Mouse (Mus musculus) midbrain, postnatal 0 days (tissue): Measurements from ENCODE around the gene Nt5m. TPM values are rescaled to one million over a fixed set of nuclear protein-coding genes. Genes with fewer than 3 reads are reported as not detected.

Experiments
- ATAC-seq: fragments of 200-750 bp; cut with Nextera tagmentation; 2 replicates; pipeline ENCODE4 v1.8.0; 2017; ENCODE audit warnings: moderate number of reproducible peaks, mild to moderate bottlenecking, moderate TSS enrichment, moderate library complexity; ENCODE audit not compliant: low FRiP score
- DNase-seq: peaks from one replicate; pipeline ENCODE4 v3.0.0-alpha.2; 2015; ENCODE audit warnings: low spot score
- H3K27ac ChIP-seq: fragments of 300-500 bp; sonication (generic); 2 replicates; pipeline ENCODE4 v1.5.1; 2014; ENCODE audit warnings: low read depth, mild to moderate bottlenecking, low read length, mixed read lengths
- H3K27me3 ChIP-seq: fragments of 300-500 bp; sonication (generic); 2 replicates; pipeline ENCODE4 v1.6.1; 2014; ENCODE audit warnings: low read length, control low read depth, mixed read lengths; ENCODE audit not compliant: insufficient read depth
- H3K36me3 ChIP-seq: fragments of 300-500 bp; sonication (generic); 2 replicates; pipeline ENCODE4 v1.6.1; 2014; ENCODE audit warnings: low read length, control low read depth, mixed read lengths; ENCODE audit not compliant: insufficient read depth
- H3K4me1 ChIP-seq: fragments of 300-500 bp; sonication (generic); 2 replicates; pipeline ENCODE4 v1.6.1; 2014; ENCODE audit warnings: mild to moderate bottlenecking, control low read depth, antibody characterized with exemption, low read length, mixed read lengths; ENCODE audit not compliant: insufficient read depth
- H3K4me2 ChIP-seq: fragments of 300-500 bp; sonication (generic); 2 replicates; pipeline ENCODE4 v1.6.1; 2014; ENCODE audit warnings: low read depth, mild to moderate bottlenecking, low read length, mixed read lengths; ENCODE audit not compliant: poor library complexity, severe bottlenecking
- H3K4me3 ChIP-seq: fragments of 300-500 bp; sonication (generic); 2 replicates; pipeline ENCODE4 v1.5.1; 2014; ENCODE audit warnings: low read depth, mild to moderate bottlenecking, low read length, moderate library complexity
- H3K9ac ChIP-seq: fragments of 300-500 bp; sonication (generic); replicated peaks from 2 replicates; pipeline ENCODE4 v1.6.1; 2014; ENCODE audit warnings: mild to moderate bottlenecking, low read length, moderate library complexity, mixed read lengths; ENCODE audit not compliant: poor library complexity, severe bottlenecking
- H3K9me3 ChIP-seq: fragments of 300-500 bp; sonication (generic); 2 replicates; pipeline ENCODE4 v1.6.1; 2016; ENCODE audit warnings: low read length, control low read depth
- CTCF ChIP-seq: IDR thresholded peaks from 2 replicates; pipeline ENCODE4 v1.5.1; 2016; ENCODE audit warnings: antibody characterized with exemption, mild to moderate bottlenecking
- WGBS: fragments of 180-500 bp; shearing (Covaris S2); extraction: QIAGEN DNeasy Blood & Tissue Kit; methylation state at CpG from one replicate; pipeline ENCODE4 v1.1.7; 2014; 5-methylcytosine and 5-hydroxymethylcytosine counted together
- polyA plus RNA-seq: library from polyadenylated mRNA; unstranded; fragments of >200 nt; fragmentation: Nextera tagmentation; extraction: Ambion mirVana; gene quantifications from 2 replicates; pipeline ENCODE4 v1.2.1, GENCODE M21; 2015
- total RNA-seq: library from RNA; depleted of rRNA; stranded (reverse); fragments of >200 nt; gene quantifications from 2 replicates; pipeline ENCODE4 v1.2.3, GENCODE M21; 2014

Nt5m gene
- total and polyA plus RNA-seq, 2 experiments from 2014 or later: 72.6 to 92.2 TPM

GRCm38 (mm10) chr11:59847131-59847530 is 7.9 kb downstream of the Nt5m start:
- 10% methylated on average over 2 of the region's 2 CpGs for WGBS
- ATAC-seq (0 out of 2 replicates have a peak, but pooled peaks have one; percentile 41), DNase-seq (peak; percentile 76)
- TF ChIP-seq CTCF: peak; percentile 77
- H3K27me3 ChIP-seq: no peaks in the 10 kb centered on the region
- no peak overlapping the region for H3K9ac ChIP-seq
- peaks cover 8% of the 10 kb centered on the region; the same call in 1 of the 2 replicates for H3K4me1 ChIP-seq
- peak overlapping the region; percentile 81 for H3K4me2 ChIP-seq
- H3K4me3 ChIP-seq: peak overlapping the region; percentile 76
- no peaks in the 10 kb centered on the region for H3K9me3 ChIP-seq
- no peaks in the 10 kb centered on the region; the same call in 1 of the 2 replicates for H3K36me3 ChIP-seq
- H3K27ac ChIP-seq: no peak overlapping the region

GRCm38 (mm10) chr11:59847891-59848884 is 8.9 kb downstream of the Nt5m start:
- under 1% methylated on average over 64 of the region's 69 CpGs for WGBS
- peak overlapping the region; percentile 81 for H3K4me2 ChIP-seq
- peak overlapping the region; percentile 91 for H3K27ac ChIP-seq
- peak overlapping the region; percentile 76 for H3K4me3 ChIP-seq
- H3K9ac ChIP-seq: peak overlapping the region; percentile 85
- TF ChIP-seq CTCF: peak; percentile 35
- H3K4me1 ChIP-seq: peaks cover 8% of the 10 kb centered on the region; the same call in 1 of the 2 replicates
- H3K27me3 ChIP-seq: no peaks in the 10 kb centered on the region
- H3K9me3 ChIP-seq: no peaks in the 10 kb centered on the region
- H3K36me3 ChIP-seq: peaks cover 3% of the 10 kb centered on the region; the same call in 1 of the 2 replicates
- peak; percentile 70 for DNase-seq
- peak; percentile 86 for ATAC-seq

GRCm38 (mm10) chr11:59852865-59853264 is 13.6 kb downstream of the Nt5m start:
- 87% methylated on average over 3 of the region's 3 CpGs for WGBS
- H3K27me3 ChIP-seq: no peaks in the 10 kb centered on the region
- DNase-seq (no peak), ATAC-seq (no peak)
- H3K4me1 ChIP-seq: peaks cover 8% of the 10 kb centered on the region; the same call in 1 of the 2 replicates
- H3K9ac ChIP-seq: no peak overlapping the region
- no peak overlapping the region for H3K27ac ChIP-seq
- no peak overlapping the region for H3K4me2 ChIP-seq
- no peak for TF ChIP-seq CTCF
- no peaks in the 10 kb centered on the region for H3K9me3 ChIP-seq
- no peak overlapping the region for H3K4me3 ChIP-seq
- H3K36me3 ChIP-seq: peaks cover 7% of the 10 kb centered on the region; the same call in 1 of the 2 replicates

- no peak for TF ChIP-seq CTCF
- H3K4me1 ChIP-seq: no peaks in the 10 kb centered on the region
- H3K9me3 ChIP-seq: no peaks in the 10 kb centered on the region
- no peak overlapping the region for H3K4me3 ChIP-seq
- no peak overlapping the region for H3K9ac ChIP-seq
- H3K27me3 ChIP-seq: no peaks in the 10 kb centered on the region
- 85% methylated on average over 11 of the region's 11 CpGs for WGBS
- H3K4me2 ChIP-seq: no peak overlapping the region
- H3K27ac ChIP-seq: no peak overlapping the region
- peaks cover 16% of the 10 kb centered on the region for H3K36me3 ChIP-seq
- ATAC-seq (no peak), DNase-seq (no peak)
These were observed 21.2 kb downstream of the Nt5m start for GRCm38 (mm10) chr11:59860467-59860866.

GRCm38 (mm10) chr11:59864316-59864715 is 25.1 kb downstream of the Nt5m start:
- Histone ChIP-seq H3K36me3 (peaks cover 13% of the 10 kb centered on the region), H3K27ac (no peak overlapping the region), H3K4me2 (no peak overlapping the region), H3K27me3 (no peaks in the 10 kb centered on the region), H3K4me1 (no peaks in the 10 kb centered on the region), H3K9me3 (no peaks in the 10 kb centered on the region), H3K9ac (no peak overlapping the region), H3K4me3 (no peak overlapping the region)
- DNase-seq: no peak
- 90% methylated on average over 6 of the region's 6 CpGs for WGBS
- TF ChIP-seq CTCF: no peak
- no peak for ATAC-seq

- WGBS: 78% methylated on average over 8 of the region's 8 CpGs
- DNase-seq: no peak
- TF ChIP-seq CTCF: no peak
These were observed 32.9 kb downstream of the Nt5m start for GRCm38 (mm10) chr11:59872124-59872523.

More at GRCm38 (mm10) chr11:59872124-59872523, 32.9 kb downstream of the Nt5m start:
- Histone ChIP-seq H3K27me3 (no peaks in the 10 kb centered on the region), H3K9me3 (no peaks in the 10 kb centered on the region), H3K9ac (no peak overlapping the region), H3K4me3 (no peak overlapping the region), H3K4me1 (no peaks in the 10 kb centered on the region), H3K4me2 (no peak overlapping the region), H3K36me3 (peaks cover 43% of the 10 kb centered on the region), H3K27ac (no peak overlapping the region)
- no peak for ATAC-seq
